Mouse (Mus musculus) cerebellum, adult 2 months (tissue): ENCODE measurements around the gene Prss53. TPM values are rescaled to one million over a fixed set of nuclear protein-coding genes. Genes with fewer than 3 reads are reported as not detected.

ENCODE experiments used
- DNase-seq, 2 experiments: peaks; one replicate each; pipeline ENCODE4 v3.0.0; 2021
- H3K27ac ChIP-seq: fragments of 200-500 bp; 2 replicates; pipeline ENCODE4 v1.5.1; 2012; ENCODE audit warnings: low read length, control low read depth, inconsistent platforms; ENCODE audit not compliant: insufficient read depth
- H3K27me3 ChIP-seq: fragments of 200-500 bp; 2 replicates; pipeline ENCODE4 v1.6.1; 2012; ENCODE audit warnings: inconsistent platforms, mild to moderate bottlenecking, low read length, moderate library complexity; ENCODE audit not compliant: control insufficient read depth, insufficient read depth
- H3K4me1 ChIP-seq: fragments of 200-500 bp; 2 replicates; pipeline ENCODE4 v1.6.1; 2011; ENCODE audit warnings: low read length; ENCODE audit not compliant: control insufficient read depth, insufficient read depth
- H3K4me3 ChIP-seq: fragments of 200-500 bp; replicated peaks from 2 replicates; pipeline ENCODE3; 2011; ENCODE audit warnings: mild to moderate bottlenecking, low read depth, low read length, control low read depth; ENCODE audit not compliant: insufficient read depth
- CTCF ChIP-seq: fragments of 200-500 bp; IDR thresholded peaks from 2 replicates; pipeline ENCODE4 v1.5.1; 2011; ENCODE audit warnings: low read depth, mild to moderate bottlenecking, control low read depth, low read length, moderate library complexity, borderline replicate concordance; ENCODE audit not compliant: insufficient read depth
- POLR2A ChIP-seq: fragments of 200-500 bp; IDR thresholded peaks from 2 replicates; pipeline ENCODE4 v1.6.1; 2011; ENCODE audit warnings: low read length, control low read depth, borderline replicate concordance; ENCODE audit not compliant: insufficient read depth
- WGBS: fragments of 180-500 bp; shearing (Covaris S2); methylation state at CpG from one replicate; pipeline ENCODE4 v1.1.7; 2018; 5-methylcytosine and 5-hydroxymethylcytosine counted together
- polyA plus RNA-seq: library from polyadenylated mRNA; depleted of rRNA; stranded (reverse); fragments of >200 nt; gene quantifications from 2 replicates; pipeline ENCODE4 v1.2.3, GENCODE M21; 2012

Prss53 gene
- polyA plus RNA-seq, 1 experiment, result 5.3 TPM

GRCm38 (mm10) chr7:127930636-127931035 lies 39.9 kb upstream of the Prss53 start:
- Histone ChIP-seq H3K27ac (no peak overlapping the region), H3K27me3 (no peaks in the 10 kb centered on the region), H3K4me1 (no peaks in the 10 kb centered on the region), H3K4me3 (no peak overlapping the region)
- no peak for TF ChIP-seq POLR2A
- no peak for TF ChIP-seq CTCF
- DNase-seq, result no peak
- 72% methylated on average over 5 of the region's 5 CpGs for WGBS

GRCm38 (mm10) chr7:127929923-127930322 lies 39.2 kb upstream of the Prss53 start, which contains the start of gene Prss8:
Prss8 (minus strand) TSS chr7:127930104.
- no peak for DNase-seq
- Histone ChIP-seq H3K4me1 (no peaks in the 10 kb centered on the region), H3K27me3 (no peaks in the 10 kb centered on the region), H3K4me3 (no peak within 1 kb of the TSS), H3K27ac (no peak within 1 kb of the TSS)
- WGBS, result 14% methylated on average over 6 of the region's 6 CpGs
- no peak for TF ChIP-seq CTCF
- TF ChIP-seq POLR2A, result no peak

GRCm38 (mm10) chr7:127928596-127928995 lies 37.8 kb upstream of the Prss53 start:
- H3K27ac ChIP-seq, result no peak overlapping the region
- no peaks in the 10 kb centered on the region for H3K27me3 ChIP-seq
- TF ChIP-seq CTCF (no peak), POLR2A (no peak)
- no peaks in the 10 kb centered on the region for H3K4me1 ChIP-seq
- 27% methylated on average over 5 of the region's 5 CpGs for WGBS
- DNase-seq, result no peak
- H3K4me3 ChIP-seq, result no peak overlapping the region

GRCm38 (mm10) chr7:127927726-127928125 lies 37.0 kb upstream of the Prss53 start:
- Histone ChIP-seq H3K27me3 (no peaks in the 10 kb centered on the region), H3K4me1 (no peaks in the 10 kb centered on the region), H3K27ac (no peak overlapping the region), H3K4me3 (no peak overlapping the region)
- TF ChIP-seq CTCF (no peak), POLR2A (no peak)
- WGBS, result 74% methylated on average over 11 of the region's 11 CpGs
- no peak for DNase-seq

GRCm38 (mm10) chr7:127926846-127927245 lies 36.1 kb upstream of the Prss53 start:
- no peak for TF ChIP-seq CTCF
- TF ChIP-seq POLR2A, result no peak
- WGBS, result 73% methylated on average over 11 of the region's 11 CpGs

GRCm38 (mm10) chr7:127926066-127926465 lies 35.3 kb upstream of the Prss53 start:
- Histone ChIP-seq H3K27me3 (no peaks in the 10 kb centered on the region), H3K4me1 (no peaks in the 10 kb centered on the region), H3K27ac (no peak overlapping the region), H3K4me3 (no peak overlapping the region)
- WGBS, result 84% methylated on average over 8 of the region's 8 CpGs
- TF ChIP-seq CTCF (no peak), POLR2A (no peak)
- no peak for DNase-seq

More at GRCm38 (mm10) chr7:127926846-127927245, 36.1 kb upstream of the Prss53 start:
- H3K27ac ChIP-seq, result no peak overlapping the region
- no peak overlapping the region for H3K4me3 ChIP-seq
- DNase-seq, result no peak
- H3K4me1 ChIP-seq, result no peaks in the 10 kb centered on the region
- H3K27me3 ChIP-seq, result no peaks in the 10 kb centered on the region

- Histone ChIP-seq H3K27ac (no peak overlapping the region), H3K27me3 (no peaks in the 10 kb centered on the region), H3K4me3 (no peak overlapping the region), H3K4me1 (no peaks in the 10 kb centered on the region)
- 68% methylated on average over 5 of the region's 5 CpGs for WGBS
- DNase-seq, result no peak
- no peak for TF ChIP-seq CTCF
- TF ChIP-seq POLR2A, result no peak
Observed at GRCm38 (mm10) chr7:127925252-127925651, 34.5 kb upstream of the Prss53 start.

- H3K27me3 ChIP-seq, result no peaks in the 10 kb centered on the region
- H3K4me1 ChIP-seq, result no peaks in the 10 kb centered on the region
- no peak overlapping the region for H3K4me3 ChIP-seq
- H3K27ac ChIP-seq, result no peak overlapping the region
- DNase-seq, result no peak
- TF ChIP-seq CTCF (no peak), POLR2A (no peak)
- WGBS, result 87% methylated on average over 5 of the region's 5 CpGs
Observed at GRCm38 (mm10) chr7:127923714-127924113, 32.9 kb upstream of the Prss53 start.
